Mouse (Mus musculus) intestine, embryonic 14.5 days (tissue): ENCODE measurements around the gene Epas1. TPM values are rescaled to one million over a fixed set of nuclear protein-coding genes. Genes with fewer than 3 reads are reported as not detected.

Experiments
- ATAC-seq: fragments of 200-750 bp; cut with Nextera tagmentation; replicated peaks from 2 replicates; pipeline ENCODE4 v1.8.0; 2017; ENCODE audit warnings: low read depth, moderate number of reproducible peaks, moderate TSS enrichment, moderate library complexity; ENCODE audit not compliant: low FRiP score, low TSS enrichment
- DNase-seq: peaks from one replicate; pipeline ENCODE4 v3.0.0-alpha.2; 2018; ENCODE audit warnings: low spot score
- H3K27ac ChIP-seq: fragments of 300-500 bp; sonication (generic); 2 replicates; pipeline ENCODE4 v1.5.1; 2014; ENCODE audit warnings: low read depth, mild to moderate bottlenecking, control low read depth
- H3K27me3 ChIP-seq: fragments of 300-500 bp; sonication (generic); replicated peaks from 2 replicates; pipeline ENCODE4 v1.6.1; 2014; ENCODE audit warnings: low read length, control low read depth; ENCODE audit not compliant: control insufficient read depth, insufficient read depth
- H3K36me3 ChIP-seq: fragments of 300-500 bp; sonication (generic); 2 replicates; pipeline ENCODE4 v1.6.1; 2014; ENCODE audit warnings: low read length, control low read depth; ENCODE audit not compliant: control insufficient read depth, insufficient read depth
- H3K4me1 ChIP-seq: fragments of 300-500 bp; sonication (generic); replicated peaks from 2 replicates; pipeline ENCODE4 v1.6.1; 2014; ENCODE audit warnings: low read length, control low read depth, mixed read lengths; ENCODE audit not compliant: control insufficient read depth, insufficient read depth
- H3K4me2 ChIP-seq: fragments of 300-500 bp; sonication (generic); 2 replicates; pipeline ENCODE4 v1.6.1; 2014; ENCODE audit warnings: low read length
- H3K4me3 ChIP-seq: fragments of 300-500 bp; sonication (generic); 2 replicates; pipeline ENCODE4 v1.5.1; 2014; ENCODE audit warnings: low read depth, low read length, control low read depth, mixed read lengths
- H3K9ac ChIP-seq: fragments of 300-500 bp; sonication (generic); 2 replicates; pipeline ENCODE4 v1.6.1; 2014; ENCODE audit warnings: mild to moderate bottlenecking, low read length
- H3K9me3 ChIP-seq: fragments of 300-500 bp; sonication (generic); 2 replicates; pipeline ENCODE4 v1.6.1; 2016; ENCODE audit warnings: low read length, control low read depth; ENCODE audit not compliant: control insufficient read depth
- WGBS: fragments of 180-500 bp; shearing (Covaris S2); extraction: QIAGEN DNeasy Blood & Tissue Kit; methylation state at CpG from one replicate; pipeline ENCODE4 v1.1.7; 2014; 5-methylcytosine and 5-hydroxymethylcytosine counted together
- polyA plus RNA-seq: library from polyadenylated mRNA; unstranded; fragments of >200 nt; fragmentation: Nextera tagmentation; extraction: Ambion mirVana; gene quantifications from 2 replicates; pipeline ENCODE4 v1.2.1, GENCODE M21; 2014

Gene Epas1
- polyA plus RNA-seq: 7.7 TPM in 2 replicates

DNA sequence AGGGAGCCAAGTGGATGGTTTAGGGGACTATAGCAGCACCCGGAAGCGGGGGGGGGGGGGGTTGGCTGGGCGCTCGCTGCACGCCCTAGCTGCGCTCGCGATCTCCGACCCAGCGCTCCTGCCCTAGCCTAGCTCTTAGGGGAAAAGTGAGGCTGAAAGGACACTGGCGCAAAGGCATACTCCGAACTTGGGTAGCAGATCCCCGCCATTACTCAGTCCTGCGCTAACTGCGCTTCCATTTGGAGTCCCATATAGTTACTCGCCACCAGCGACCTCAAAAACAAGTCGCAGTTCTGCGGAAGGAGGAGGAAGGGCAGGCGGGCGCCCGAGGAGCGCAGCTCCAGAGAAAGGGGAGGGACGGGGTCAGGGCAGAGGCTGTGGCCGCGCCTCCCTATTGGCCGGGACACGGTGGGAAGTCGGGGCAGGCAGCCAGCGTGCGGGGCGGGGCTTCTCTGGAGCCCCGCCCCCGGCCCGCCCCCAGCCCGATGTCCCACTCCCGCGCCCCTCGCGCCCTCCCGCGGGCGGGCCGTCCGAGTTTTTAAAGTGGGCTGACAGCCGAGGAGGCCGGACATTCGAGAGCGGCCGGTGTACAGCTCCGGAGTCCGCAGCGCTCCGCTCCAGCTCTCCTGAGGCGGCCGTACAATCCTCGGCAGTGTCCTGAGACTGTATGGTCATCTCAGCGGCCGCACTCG is at the start of gene Epas1:
Gene Epas1, plus strand, starts transcription at position 571 of the 692 bp plus-strand sequence.
- Histone ChIP-seq H3K27ac (no peak within 1 kb of the TSS), H3K9me3 (no peaks in the 10 kb centered on the region), H3K4me1 (peaks cover 16% of the 10 kb centered on the region; the same call in 1 of the 2 replicates), H3K4me3 (peak within 1 kb of the TSS; percentile 49), H3K36me3 (no peaks in the 10 kb centered on the region), H3K4me2 (peak within 1 kb of the TSS; percentile 97), H3K27me3 (peaks cover 55% of the 10 kb centered on the region), H3K9ac (peak within 1 kb of the TSS; percentile 29; the same call in 1 of the 2 replicates)
- under 1% methylated on average over 59 of the region's 60 CpGs for WGBS
- ATAC-seq: peak; percentile 92
- peak; percentile 88 for DNase-seq

DNA sequence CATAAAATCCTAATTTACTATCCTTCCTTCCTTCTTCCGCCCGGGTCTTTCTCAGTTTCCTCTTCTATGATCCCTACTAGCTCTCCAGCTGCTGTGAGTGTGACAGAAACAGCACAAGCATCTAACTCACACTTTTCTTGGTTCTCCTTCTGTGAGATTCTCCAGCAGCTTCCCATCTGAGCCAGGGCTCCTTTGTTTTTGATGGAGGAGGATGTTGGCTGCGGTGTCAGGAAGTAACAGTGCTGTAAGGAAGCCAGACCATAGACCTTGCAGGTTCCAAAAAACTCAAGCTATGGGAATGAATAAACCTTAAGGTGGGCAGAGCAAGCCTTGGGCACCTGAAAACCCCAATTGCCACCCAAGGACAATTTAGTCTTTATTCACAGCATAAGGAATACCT is 48.3 kb upstream of the Epas1 start:
- ATAC-seq (no peak), DNase-seq (no peak)
- H3K4me2 ChIP-seq: no peak overlapping the region
- no peak overlapping the region for H3K27ac ChIP-seq
- H3K9ac ChIP-seq: no peak overlapping the region
- H3K27me3 ChIP-seq: no peaks in the 10 kb centered on the region
- no peaks in the 10 kb centered on the region for H3K36me3 ChIP-seq
- no peaks in the 10 kb centered on the region for H3K9me3 ChIP-seq
- no peak overlapping the region for H3K4me3 ChIP-seq
- no peaks in the 10 kb centered on the region for H3K4me1 ChIP-seq
- 81% methylated on average over 3 of the region's 3 CpGs for WGBS

- Histone ChIP-seq H3K27me3 (no peaks in the 10 kb centered on the region), H3K36me3 (no peaks in the 10 kb centered on the region), H3K4me1 (no peaks in the 10 kb centered on the region), H3K9me3 (no peaks in the 10 kb centered on the region), H3K4me3 (no peak overlapping the region), H3K9ac (no peak overlapping the region), H3K4me2 (no peak overlapping the region), H3K27ac (no peak overlapping the region)
- DNase-seq (no peak), ATAC-seq (no peak)
- 69% methylated on average over 1 of the region's 1 CpGs for WGBS
Measured at GRCm38 (mm10) chr17:86706467-86706866, 47.0 kb upstream of the Epas1 start.

DNA sequence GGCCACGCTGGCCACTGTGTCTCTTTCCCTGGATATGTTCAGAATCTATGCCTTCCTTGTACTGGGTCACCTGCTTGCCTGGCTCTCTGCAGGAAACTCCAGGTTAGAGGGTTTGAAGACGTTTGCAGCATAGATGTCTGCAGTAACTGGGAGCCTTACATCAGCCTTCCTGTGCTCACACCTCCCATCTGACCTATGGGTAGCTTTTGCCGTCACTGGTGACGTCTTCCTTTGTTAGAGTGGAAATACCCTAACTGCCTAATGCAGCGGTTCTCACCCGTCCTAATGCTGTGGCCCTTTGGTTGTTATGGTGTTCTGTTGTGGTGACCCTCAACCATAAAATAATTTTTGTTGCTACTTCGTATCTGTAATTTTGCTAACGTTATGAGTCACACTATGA is 43.7 kb upstream of the Epas1 start:
- Histone ChIP-seq H3K27me3 (no peaks in the 10 kb centered on the region), H3K27ac (no peak overlapping the region), H3K36me3 (no peaks in the 10 kb centered on the region), H3K4me1 (0 out of 2 replicates have a peak, but pooled peaks cover 3% of the 10 kb centered on the region), H3K4me2 (no peak overlapping the region), H3K4me3 (no peak overlapping the region), H3K9me3 (no peaks in the 10 kb centered on the region), H3K9ac (no peak overlapping the region)
- DNase-seq (no peak), ATAC-seq (no peak)
- 81% methylated on average over 8 of the region's 8 CpGs for WGBS

- 68% methylated on average over 8 of the region's 8 CpGs for WGBS
- DNase-seq (no peak), ATAC-seq (no peak)
- Histone ChIP-seq H3K9ac (no peak overlapping the region), H3K4me1 (0 out of 2 replicates have a peak, but pooled peaks cover 3% of the 10 kb centered on the region), H3K27me3 (no peaks in the 10 kb centered on the region), H3K9me3 (no peaks in the 10 kb centered on the region), H3K27ac (no peak overlapping the region), H3K4me2 (no peak overlapping the region), H3K4me3 (no peak overlapping the region), H3K36me3 (no peaks in the 10 kb centered on the region)
Measured at GRCm38 (mm10) chr17:86710379-86710778, 43.1 kb upstream of the Epas1 start.

DNA sequence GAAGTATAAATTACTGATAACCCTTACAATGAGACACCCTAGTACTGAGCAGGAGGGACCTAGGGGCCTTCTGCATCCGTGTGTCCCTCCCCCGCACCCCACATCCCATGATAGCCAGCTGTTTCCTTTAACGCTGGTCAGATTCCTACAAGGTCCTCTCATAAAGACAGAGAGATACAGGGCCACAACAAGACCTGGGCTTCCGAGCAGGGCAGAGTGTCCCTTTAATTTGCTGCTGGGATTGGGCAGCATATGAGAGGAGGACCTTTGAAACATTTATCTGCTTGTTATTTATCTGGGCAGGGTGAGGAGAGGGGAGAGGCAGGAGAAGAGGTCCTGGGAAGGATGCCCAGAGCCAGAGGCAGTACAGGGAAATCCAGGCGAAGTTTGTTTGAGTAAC is 41.6 kb upstream of the Epas1 start:
- no peaks in the 10 kb centered on the region for H3K36me3 ChIP-seq
- 0 out of 2 replicates have a peak, but pooled peaks cover 3% of the 10 kb centered on the region for H3K4me1 ChIP-seq
- DNase-seq (no peak), ATAC-seq (no peak; the same call in 1 of the 2 replicates)
- 39% methylated on average over 5 of the region's 5 CpGs for WGBS
- no peaks in the 10 kb centered on the region for H3K27me3 ChIP-seq
- H3K27ac ChIP-seq: no peak overlapping the region
- no peaks in the 10 kb centered on the region for H3K9me3 ChIP-seq
- H3K4me3 ChIP-seq: no peak overlapping the region
- H3K4me2 ChIP-seq: no peak overlapping the region
- H3K9ac ChIP-seq: no peak overlapping the region

DNA sequence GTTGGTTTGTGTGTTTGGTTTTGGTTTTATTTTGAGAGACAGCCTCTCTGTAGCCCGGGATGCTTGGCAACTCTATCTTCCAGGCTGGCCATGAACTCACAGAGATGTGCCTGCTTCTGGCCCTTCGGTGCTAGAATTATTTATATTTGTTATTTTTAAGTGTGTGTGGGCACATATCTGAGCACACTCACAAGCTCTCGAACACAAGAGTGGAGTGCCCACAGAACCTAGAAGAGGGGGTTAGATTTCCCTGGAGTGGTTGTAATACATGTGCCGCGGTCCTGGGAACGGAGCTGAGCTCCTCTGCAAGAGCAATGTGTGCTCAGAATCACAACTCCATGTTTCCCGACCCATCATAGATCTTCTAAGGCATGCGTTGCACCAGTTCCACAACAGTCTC is 40.9 kb upstream of the Epas1 start:
- no peak overlapping the region for H3K4me2 ChIP-seq
- H3K9me3 ChIP-seq: no peaks in the 10 kb centered on the region
- H3K36me3 ChIP-seq: no peaks in the 10 kb centered on the region
- no peak overlapping the region for H3K9ac ChIP-seq
- H3K27ac ChIP-seq: no peak overlapping the region
- H3K27me3 ChIP-seq: no peaks in the 10 kb centered on the region
- ATAC-seq (no peak), DNase-seq (no peak)
- WGBS: 88% methylated on average over 8 of the region's 8 CpGs
- 0 out of 2 replicates have a peak, but pooled peaks cover 3% of the 10 kb centered on the region for H3K4me1 ChIP-seq
- H3K4me3 ChIP-seq: no peak overlapping the region

GRCm38 (mm10) chr17:86713591-86713990 is 39.9 kb upstream of the Epas1 start:
- 7% methylated on average over 8 of the region's 8 CpGs for WGBS
- Histone ChIP-seq H3K27ac (no peak overlapping the region), H3K4me2 (no peak overlapping the region), H3K9ac (no peak overlapping the region), H3K27me3 (no peaks in the 10 kb centered on the region), H3K9me3 (no peaks in the 10 kb centered on the region), H3K4me3 (no peak overlapping the region), H3K4me1 (0 out of 2 replicates have a peak, but pooled peaks cover 3% of the 10 kb centered on the region), H3K36me3 (no peaks in the 10 kb centered on the region)
- DNase-seq (no peak), ATAC-seq (peak; percentile 50; the same call in 1 of the 2 replicates)
